Mouse (Mus musculus) kidney, postnatal 10 days (tissue): ENCODE measurements around the gene Vmn1r211.
"Not testable (repeated sequence)": the region's sequence is repeated elsewhere in the genome, so short reads cannot be mapped to it uniquely, and the experiment has no call there.

ENCODE experiments used
- DNase-seq: peaks from one replicate; pipeline ENCODE4 v3.0.0; 2021; ENCODE audit warnings: mixed read lengths

The Vmn1r211 gene

GRCm38 (mm10) chr13:22857461-22857860 is at the start of gene Vmn1r211:
Vmn1r211 (minus strand) TSS chr13:22857561.
- no peak for DNase-seq

- DNase-seq, result no peak
Observed at GRCm38 (mm10) chr13:22884105-22884504, 26.7 kb upstream of the Vmn1r211 start, which contains the start of gene Vmn1r212. Vmn1r212 (minus strand) TSS chr13:22884205.

GRCm38 (mm10) chr13:22879257-22879656 is 21.9 kb upstream of the Vmn1r211 start:
- no peak for DNase-seq

GRCm38 (mm10) chr13:22854760-22855159 is 2.6 kb downstream of the Vmn1r211 start:
- no peak for DNase-seq

GRCm38 (mm10) chr13:22846798-22847197 is 10.6 kb downstream of the Vmn1r211 start:
- DNase-seq, result no peak

- DNase-seq, result not testable (repeated sequence)
Observed at GRCm38 (mm10) chr13:22844304-22844703, 13.1 kb downstream of the Vmn1r211 start.

GRCm38 (mm10) chr13:22831248-22831647 is 26.1 kb downstream of the Vmn1r211 start, which contains the start of gene Vmn1r210:
Vmn1r210 (minus strand) TSS chr13:22831348.
- DNase-seq, result no peak

- DNase-seq, result not testable (repeated sequence)
Observed at GRCm38 (mm10) chr13:22829395-22829794, 28.0 kb downstream of the Vmn1r211 start.

- DNase-seq, result not testable (repeated sequence)
Observed at GRCm38 (mm10) chr13:22821601-22822000, 35.8 kb downstream of the Vmn1r211 start.

- not testable (repeated sequence) for DNase-seq
Observed at GRCm38 (mm10) chr13:22809582-22809981, 47.8 kb downstream of the Vmn1r211 start, which contains the start of gene Vmn1r209. Vmn1r209 (minus strand) TSS chr13:22809682.
